Mouse (Mus musculus) lung, adult 2 months (tissue): ENCODE data around the gene Med23. TPM values are rescaled to one million over a fixed set of nuclear protein-coding genes. Genes with fewer than 3 reads are reported as not detected.

Experiments used
- DNase-seq: peaks from one replicate; pipeline ENCODE4 v3.0.0; 2022
- H3K4me1 ChIP-seq: fragments of 200-500 bp; 2 replicates; pipeline ENCODE4 v1.6.1; 2011; ENCODE audit warnings: low read length; ENCODE audit not compliant: control insufficient read depth, insufficient read depth
- H3K4me3 ChIP-seq: fragments of 200-500 bp; replicated peaks from 2 replicates; pipeline ENCODE3; 2011; ENCODE audit warnings: low read depth, mild to moderate bottlenecking, control low read depth, low read length; ENCODE audit errors: extremely low read depth
- CTCF ChIP-seq: fragments of 200-500 bp; IDR thresholded peaks from 2 replicates; pipeline ENCODE4 v1.5.1; 2011; ENCODE audit warnings: mild to moderate bottlenecking, low read length, control low read depth; ENCODE audit not compliant: insufficient read depth
- POLR2A ChIP-seq: fragments of 200-500 bp; IDR thresholded peaks from 2 replicates; pipeline ENCODE4 v1.6.1; 2011; ENCODE audit warnings: low read depth, mild to moderate bottlenecking, control low read depth, low read length, borderline replicate concordance; ENCODE audit errors: extremely low read depth
- WGBS: fragments of 180-500 bp; shearing (Covaris S2); methylation state at CpG from one replicate; pipeline ENCODE4 v1.1.7; 2018; 5-methylcytosine and 5-hydroxymethylcytosine counted together
- polyA plus RNA-seq: library from polyadenylated mRNA; depleted of rRNA; stranded (reverse); fragments of >200 nt; gene quantifications from 2 replicates; pipeline ENCODE4 v1.2.3, GENCODE M21; 2012

The Med23 gene
- polyA plus RNA-seq, 1 experiment = 20.6 TPM

DNA sequence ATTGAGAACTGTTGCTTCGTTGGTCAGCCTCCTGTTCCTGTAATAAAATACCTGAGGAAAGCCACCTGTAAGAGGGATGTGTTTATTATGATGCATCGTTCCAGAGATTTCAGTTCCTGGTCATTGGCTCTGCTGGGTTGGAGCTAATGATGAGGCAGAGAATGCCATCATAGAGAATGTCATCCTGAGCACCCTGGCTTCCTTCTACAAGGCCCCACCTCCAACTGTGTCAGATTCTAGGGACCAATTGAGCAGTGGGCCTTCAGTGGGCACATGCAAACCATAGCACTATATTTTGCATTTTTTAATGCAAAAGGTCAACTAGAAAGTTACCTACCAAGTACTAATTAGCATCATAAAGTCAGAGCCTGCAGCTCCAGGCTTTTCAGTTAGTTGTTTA, 6.6 kb upstream of the Med23 start:
- no peaks in the 10 kb centered on the region for H3K4me1 ChIP-seq
- TF ChIP-seq CTCF = no peak
- no peak for TF ChIP-seq POLR2A
- DNase-seq = no peak
- no peak overlapping the region for H3K4me3 ChIP-seq
- WGBS = 86% methylated on average over 2 of the region's 2 CpGs

DNA sequence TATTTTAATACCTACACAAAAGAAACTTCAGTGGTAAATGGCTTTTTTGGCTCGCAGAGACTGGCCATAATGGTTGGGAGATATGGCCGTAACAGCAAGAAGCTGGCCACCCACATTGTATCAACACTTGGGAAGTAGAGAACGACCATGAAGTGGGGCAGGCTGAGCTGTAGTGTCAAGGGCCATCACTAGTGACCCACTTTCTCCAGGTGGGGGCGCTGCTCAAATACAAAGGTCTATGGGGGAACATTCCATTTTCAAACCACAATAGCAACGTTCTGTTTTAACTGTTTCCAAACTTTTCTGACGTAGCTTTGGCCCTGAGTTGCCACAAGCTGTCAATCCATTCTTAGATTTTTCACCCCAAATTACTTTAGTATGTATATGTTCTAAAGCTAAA, 5.4 kb upstream of the Med23 start:
- no peak for TF ChIP-seq CTCF
- TF ChIP-seq POLR2A = no peak
- 60% methylated on average over 6 of the region's 6 CpGs for WGBS
- no peak for DNase-seq
- H3K4me1 ChIP-seq = no peaks in the 10 kb centered on the region
- H3K4me3 ChIP-seq = no peak overlapping the region

DNA sequence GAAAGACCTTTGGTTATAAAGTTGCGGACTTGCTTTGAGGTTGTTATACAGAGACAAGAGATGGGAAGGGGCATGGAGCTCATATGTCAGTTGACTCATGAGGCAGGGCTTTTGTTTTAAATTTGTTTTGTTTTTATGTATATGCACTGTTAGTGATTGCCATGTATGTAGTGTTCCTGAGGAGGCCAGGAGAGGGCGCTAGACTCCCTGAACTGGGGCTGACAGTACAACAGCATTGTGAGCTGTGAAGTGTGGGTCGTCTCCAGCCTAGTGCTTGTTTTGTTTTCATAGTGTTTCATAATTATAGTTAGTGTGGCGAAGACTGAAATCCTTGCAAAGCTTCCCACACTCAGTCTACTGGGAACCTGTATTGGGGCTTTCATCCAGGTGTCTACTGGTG, 3.8 kb downstream of the Med23 start:
- no peaks in the 10 kb centered on the region; the same call in 1 of the 2 replicates for H3K4me1 ChIP-seq
- DNase-seq = no peak
- H3K4me3 ChIP-seq = no peak overlapping the region
- TF ChIP-seq CTCF (peak; percentile 22; the same call in 1 of the 2 replicates), POLR2A (no peak)
- WGBS = 78% methylated on average over 4 of the region's 4 CpGs

DNA sequence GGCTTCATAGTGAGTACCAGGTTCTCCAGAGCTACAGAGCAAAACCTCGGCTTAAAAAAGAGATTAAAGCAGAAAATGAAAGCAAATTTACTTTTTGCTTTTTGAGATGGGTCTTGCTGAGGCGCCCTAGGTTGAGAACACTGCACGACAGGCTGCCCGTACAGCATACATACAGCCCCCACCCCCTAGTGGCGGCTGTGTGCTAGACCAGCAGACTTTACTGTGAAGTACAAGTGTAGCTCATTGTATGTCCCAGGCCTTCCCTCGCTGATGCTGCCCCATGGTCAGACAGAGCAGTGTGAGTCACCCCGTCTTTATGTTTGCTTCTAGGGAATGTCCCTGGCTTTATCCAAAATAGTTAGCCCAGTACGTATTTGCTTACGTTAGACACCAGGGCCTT, 16.2 kb downstream of the Med23 start:
- no peak for DNase-seq
- no peak overlapping the region for H3K4me3 ChIP-seq
- TF ChIP-seq CTCF (peak; percentile 22; the same call in 1 of the 2 replicates), POLR2A (no peak)
- no peaks in the 10 kb centered on the region for H3K4me1 ChIP-seq
- WGBS = 78% methylated on average over 9 of the region's 9 CpGs

DNA sequence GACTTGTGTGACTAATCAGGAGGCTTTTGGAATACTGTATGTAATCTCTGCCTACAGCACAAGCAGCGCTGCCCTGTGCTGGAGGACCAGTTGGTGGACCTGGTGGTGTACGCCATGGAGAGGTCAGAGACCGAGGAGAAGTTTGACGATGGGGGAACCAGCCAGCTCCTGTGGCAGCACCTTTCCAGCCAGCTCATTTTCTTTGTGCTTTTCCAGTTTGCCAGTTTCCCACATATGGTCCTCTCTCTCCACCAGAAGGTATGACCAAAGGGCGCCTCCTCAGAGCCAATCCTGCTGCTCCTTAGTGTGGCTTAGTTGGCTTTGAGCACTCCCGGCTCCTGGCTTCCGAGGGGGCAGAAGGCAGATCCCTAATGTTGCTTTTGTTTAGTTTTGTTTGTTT, 18.6 kb downstream of the Med23 start:
- DNase-seq = no peak
- H3K4me1 ChIP-seq = no peaks in the 10 kb centered on the region
- WGBS = 93% methylated on average over 7 of the region's 7 CpGs
- H3K4me3 ChIP-seq = no peak overlapping the region
- no peak for TF ChIP-seq POLR2A
- no peak for TF ChIP-seq CTCF

DNA sequence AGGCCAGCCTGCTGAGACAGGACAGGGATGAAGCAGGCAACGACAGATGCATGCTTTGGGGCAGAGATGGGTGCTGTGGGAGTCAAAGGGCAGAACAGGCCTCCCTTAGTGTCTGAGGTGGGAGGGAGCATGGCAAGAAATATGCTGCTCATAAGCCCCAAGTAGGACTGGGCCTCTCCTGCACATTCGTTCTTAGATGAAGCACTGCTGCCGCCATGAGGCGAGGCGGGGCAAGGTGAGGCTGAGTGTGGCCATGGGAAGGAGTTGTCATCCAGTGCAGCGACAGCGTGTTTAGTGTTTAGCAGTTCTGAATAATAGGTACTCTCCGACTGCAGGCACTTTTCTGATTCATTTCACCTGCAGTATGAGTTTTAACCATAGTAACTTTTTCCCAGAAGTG, 26.1 kb downstream of the Med23 start:
- no peak for TF ChIP-seq POLR2A
- TF ChIP-seq CTCF = peak; percentile 13; the same call in 1 of the 2 replicates
- H3K4me1 ChIP-seq = no peaks in the 10 kb centered on the region
- H3K4me3 ChIP-seq = no peak overlapping the region
- peak; percentile 11 for DNase-seq
- WGBS = 84% methylated on average over 8 of the region's 8 CpGs

DNA sequence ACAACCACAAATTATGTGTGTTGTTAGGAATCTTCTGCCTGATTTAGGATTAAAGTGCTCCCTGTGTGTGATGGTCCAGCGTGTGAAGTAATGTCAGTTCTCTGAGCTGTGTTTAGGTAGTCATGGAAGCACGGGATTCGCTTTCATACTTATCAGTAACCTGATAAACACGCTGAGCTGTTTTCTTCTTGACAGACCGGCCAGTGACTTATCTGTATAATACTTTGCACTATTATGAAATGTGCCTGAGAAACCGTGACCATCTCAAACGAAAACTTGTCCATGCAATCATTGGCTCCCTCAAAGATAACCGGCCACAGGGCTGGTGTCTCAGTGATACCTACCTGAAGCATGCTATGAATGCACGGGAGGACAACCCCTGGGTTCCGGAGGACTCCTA, 35.8 kb downstream of the Med23 start:
- 84% methylated on average over 10 of the region's 10 CpGs for WGBS
- no peak for DNase-seq
- H3K4me3 ChIP-seq = no peak overlapping the region
- TF ChIP-seq CTCF (no peak), POLR2A (no peak)
- H3K4me1 ChIP-seq = no peaks in the 10 kb centered on the region

DNA sequence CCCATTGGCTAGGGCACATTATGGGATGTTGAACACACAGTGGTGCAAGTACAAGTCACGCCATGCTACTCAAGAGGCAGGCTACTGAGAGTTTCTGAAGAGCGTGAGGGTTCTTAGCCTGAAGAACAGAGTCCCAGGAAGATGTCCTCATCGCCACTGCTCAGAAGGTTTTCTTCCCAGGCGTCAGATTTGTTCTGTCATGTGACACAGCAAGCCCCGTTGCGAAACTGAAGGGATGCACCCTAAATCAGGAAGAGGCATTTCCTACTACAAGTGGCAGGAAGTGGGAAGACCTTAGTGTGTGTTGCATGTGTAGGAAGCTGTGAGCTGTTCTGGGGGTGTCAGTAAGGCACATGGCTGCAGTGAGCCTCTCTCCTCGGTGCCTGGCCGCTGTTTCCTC, 41.4 kb downstream of the Med23 start:
- TF ChIP-seq POLR2A = no peak
- TF ChIP-seq CTCF = no peak
- no peak for DNase-seq
- no peak overlapping the region for H3K4me3 ChIP-seq
- WGBS = 68% methylated on average over 8 of the region's 8 CpGs
- no peaks in the 10 kb centered on the region for H3K4me1 ChIP-seq

DNA sequence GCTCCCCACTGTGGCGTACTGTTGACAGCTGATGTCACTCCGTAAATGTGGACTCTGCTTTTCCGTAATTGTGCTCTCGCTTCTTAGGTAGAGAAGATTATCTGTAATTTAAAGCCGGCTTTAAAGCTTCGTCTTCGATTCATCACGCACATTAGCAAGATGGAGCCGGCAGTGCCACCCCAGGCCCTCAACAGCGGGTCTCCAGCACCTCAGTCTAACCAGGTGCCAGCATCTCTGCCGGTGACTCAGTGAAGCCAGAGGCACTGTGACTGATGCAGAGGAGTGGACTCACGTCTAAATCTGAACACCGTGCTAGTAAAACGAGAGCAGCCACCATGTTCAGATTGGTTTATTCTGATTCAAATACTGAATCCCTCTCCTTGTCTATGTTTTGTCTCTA, 42.8 kb downstream of the Med23 start:
- 94% methylated on average over 14 of the region's 14 CpGs for WGBS
- TF ChIP-seq CTCF = no peak
- H3K4me1 ChIP-seq = no peaks in the 10 kb centered on the region
- no peak overlapping the region for H3K4me3 ChIP-seq
- no peak for DNase-seq

DNA sequence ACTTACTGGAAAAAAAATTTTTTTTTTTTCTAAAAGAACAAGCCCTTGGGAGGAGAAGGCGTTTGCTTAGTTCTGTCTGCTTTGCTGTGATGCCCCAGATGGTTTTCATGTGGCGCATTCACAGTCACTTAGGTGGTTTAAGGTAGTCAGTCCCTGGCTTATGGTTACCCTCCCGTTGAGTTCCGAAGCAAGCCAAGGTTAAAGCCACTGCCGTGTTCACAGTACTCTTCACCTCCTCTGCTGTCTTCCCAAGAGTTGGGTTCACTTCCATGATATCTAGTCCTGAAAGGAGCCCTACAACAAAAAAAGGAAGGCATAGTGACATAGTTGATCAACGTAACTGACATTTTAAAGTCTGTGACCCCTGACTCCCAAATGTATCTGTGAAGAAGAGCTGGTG, 45.7 kb downstream of the Med23 start:
- no peak for DNase-seq
- H3K4me3 ChIP-seq = no peak overlapping the region
- WGBS = 86% methylated on average over 6 of the region's 6 CpGs

DNA sequence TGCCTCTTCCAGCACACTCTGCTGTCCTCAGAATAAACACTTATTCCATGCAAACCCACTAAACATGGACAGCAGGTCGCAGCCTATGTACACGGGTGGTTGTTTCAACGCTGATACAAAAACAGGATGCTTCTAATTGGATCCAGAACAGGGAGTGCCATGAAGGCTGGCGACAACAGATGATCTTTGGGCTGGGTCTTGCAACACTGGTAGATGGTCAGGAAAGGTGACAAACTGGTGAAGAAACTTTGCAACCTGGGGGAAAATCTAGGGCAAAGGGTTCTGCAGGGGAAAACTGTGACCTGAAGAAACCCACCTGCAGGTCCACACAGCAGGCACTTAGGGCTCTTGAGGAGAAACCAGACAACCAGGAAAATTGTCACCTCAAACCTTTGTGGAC, 53.2 kb downstream of the Med23 start:
- H3K4me1 ChIP-seq = peaks cover 6% of the 10 kb centered on the region; the same call in 1 of the 2 replicates
- 61% methylated on average over 4 of the region's 4 CpGs for WGBS
- H3K4me3 ChIP-seq = no peak overlapping the region
- no peak for TF ChIP-seq CTCF
- TF ChIP-seq POLR2A = no peak
- DNase-seq = no peak

More for the DNA sequence above, 45.7 kb downstream of the Med23 start:
- H3K4me1 ChIP-seq = no peaks in the 10 kb centered on the region
- TF ChIP-seq CTCF (no peak), POLR2A (no peak)
